ENCODE assay signal across 8 mouse cellular contexts in the genomic region with DNA sequence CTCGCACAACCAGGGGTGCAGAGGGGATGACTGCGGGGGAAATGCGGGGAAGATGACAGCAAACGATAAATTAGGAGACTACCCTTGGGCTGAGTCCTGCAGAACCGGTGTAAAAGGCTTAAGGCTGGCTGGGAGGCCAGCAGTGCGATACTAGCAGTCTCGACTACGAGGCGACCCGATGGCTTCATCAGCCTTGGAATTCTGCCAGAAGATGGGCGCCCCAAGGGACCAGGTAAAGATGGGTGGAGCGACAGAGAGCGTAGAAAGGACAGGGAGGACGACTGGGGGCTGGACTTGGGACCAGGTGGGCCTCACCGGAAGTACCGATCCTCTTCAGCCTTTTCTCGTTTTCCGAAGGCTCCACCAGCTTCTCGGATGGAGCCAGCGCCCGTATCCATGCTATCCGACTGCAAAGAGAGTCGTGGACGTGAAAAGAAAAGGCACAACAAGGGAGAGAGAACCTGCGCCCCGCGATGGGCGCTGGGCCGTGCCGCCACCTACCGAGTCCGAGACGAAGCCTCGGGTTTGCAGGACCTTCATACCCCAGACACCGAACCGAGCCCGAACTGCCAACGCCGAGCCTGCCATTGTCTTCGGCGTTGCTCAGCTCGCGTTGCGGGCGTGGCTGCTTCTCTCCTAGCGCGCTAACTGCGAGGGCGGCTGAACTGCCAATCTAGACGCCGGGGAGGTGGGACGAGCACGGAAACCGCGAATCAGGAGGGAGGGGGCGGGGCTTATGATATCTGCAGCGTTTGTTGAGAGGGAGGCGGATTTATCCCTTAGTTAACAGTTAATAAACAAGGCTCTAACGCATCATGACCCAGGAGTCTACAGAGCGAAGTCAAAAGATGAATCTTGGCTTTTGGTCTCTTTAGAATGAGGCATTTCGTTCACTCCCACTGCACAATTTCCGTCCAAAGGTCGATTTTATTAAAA. TPM values are rescaled to one million over a fixed set of nuclear protein-coding genes. Genes with fewer than 3 reads are reported as not detected.
DNase-seq lines count a peak whose midpoint lies in the region; ATAC-seq and TF ChIP-seq lines count a peak whose summit lies in the region.

A gene (minus strand): TSS at position 679 of the 936 bp plus-strand sequence.

- peak within 1 kb of the TSS; percentile 97 for H3K9ac ChIP-seq in forebrain, embryonic 14.5 days (ENCODE audit: low read length)
- H3K9ac ChIP-seq in lung, embryonic 14.5 days, result peak within 1 kb of the TSS; percentile 94

- peak; percentile 88 for ATAC-seq in cerebellum, adult (ENCODE audit: insufficient number of reproducible peaks, low FRiP score, low TSS enrichment)
- ATAC-seq in forebrain, embryonic 14.5 days, result peak; percentile 93
- ATAC-seq in lung, embryonic 14.5 days (ENCODE audit: insufficient read depth), result peak; percentile 91

- peaks cover 22% of the 10 kb centered on the region for H3K36me3 ChIP-seq in forebrain, embryonic 14.5 days (ENCODE audit: control insufficient read depth, insufficient read depth, low read length)
- H3K36me3 ChIP-seq in lung, embryonic 14.5 days (ENCODE audit: insufficient read depth), result peaks cover 27% of the 10 kb centered on the region

- under 1% methylated on average over 63 of the region's 63 CpGs for WGBS in forebrain, embryonic 14.5 days
- WGBS in lung, embryonic 14.5 days, result under 1% methylated on average over 63 of the region's 63 CpGs

- H3K9me3 ChIP-seq in forebrain, embryonic 14.5 days (replicated peaks; ENCODE audit: control insufficient read depth, low read length), result no peaks in the 10 kb centered on the region
- H3K9me3 ChIP-seq in lung, embryonic 14.5 days (ENCODE audit: low read depth, low read length), result no peaks in the 10 kb centered on the region

- 0 out of 2 replicates have a peak, but pooled peaks have one; percentile 12 for TF ChIP-seq CTCF in lung, embryonic 14.5 days (IDR thresholded peaks at IDR 0.05; ENCODE audit: low read depth)

- DNase-seq in ES-CJ7 (ENCODE audit: low read depth, low spot score), result peak; percentile 96
- peak; percentile 98 for DNase-seq in forebrain, embryonic 14.5 days (ENCODE audit: low spot score)
- peak; percentile 90 to 91 for DNase-seq in heart, postnatal 14 days
- peak; percentile 84 to 94 for DNase-seq in layer of hippocampus, adult 18-20 months (ENCODE audit: low spot score in 2 of 2)
- peak; percentile 97 for DNase-seq in lung, embryonic 14.5 days
- peak; percentile 87 for DNase-seq in ovary, adult 18-20 months (ENCODE audit: low spot score)
- peak; percentile 92 for DNase-seq in thymus, postnatal 0 days (ENCODE audit: low spot score)

- intact Hi-C loops in heart, postnatal 14 days (cut with DNase I), result no loop called here

- peak within 1 kb of the TSS; percentile 94 for H3K27ac ChIP-seq in forebrain, embryonic 14.5 days (ENCODE audit: low read depth, low read length)
- H3K27ac ChIP-seq in lung, embryonic 14.5 days (ENCODE audit: low read depth), result peak within 1 kb of the TSS; percentile 96

- H3K4me3 ChIP-seq in forebrain, embryonic 14.5 days (ENCODE audit: low read depth, low read length), result peak within 1 kb of the TSS; percentile 73
- peak within 1 kb of the TSS; percentile 81 for H3K4me3 ChIP-seq in lung, embryonic 14.5 days (ENCODE audit: low read depth, low read length)

- H3K27me3 ChIP-seq in forebrain, embryonic 14.5 days (replicated peaks; ENCODE audit: control insufficient read depth, insufficient read depth, low read length), result no peaks in the 10 kb centered on the region
- H3K27me3 ChIP-seq in lung, embryonic 14.5 days (ENCODE audit: insufficient read depth, low read length), result no peaks in the 10 kb centered on the region

- peaks cover 26% of the 10 kb centered on the region for H3K4me1 ChIP-seq in forebrain, embryonic 14.5 days (ENCODE audit: control insufficient read depth, insufficient read depth, low read length)
- peaks cover 20% of the 10 kb centered on the region for H3K4me1 ChIP-seq in lung, embryonic 14.5 days (ENCODE audit: insufficient read depth)

- peak within 1 kb of the TSS; percentile 85 for H3K4me2 ChIP-seq in forebrain, embryonic 14.5 days (ENCODE audit: low read length)
- peak within 1 kb of the TSS; percentile 86 for H3K4me2 ChIP-seq in lung, embryonic 14.5 days

RNA-seq across cellular contexts. Expression of the gene that starts here (rescaled TPM):
- 1,314 and 1,514 TPM in 2 replicates for polyA plus RNA-seq in forebrain, embryonic 14.5 days (2014; fragmentation: Nextera tagmentation; extraction: Ambion mirVana)
- 100 to 1,000 TPM; 399 to 455 TPM for total RNA-seq in heart, postnatal 14 days (2021)
- 100 to 1,000 TPM; 426 to 434 TPM for total RNA-seq in layer of hippocampus, adult 18-20 months (2021)
- polyA plus RNA-seq in lung, embryonic 14.5 days (2014; fragmentation: Nextera tagmentation; extraction: Ambion mirVana), result 1,179 and 1,189 TPM in 2 replicates
- 874 and 945 TPM in 2 replicates for polyA plus RNA-seq in thymus, postnatal 0 days (2015; fragmentation: Nextera tagmentation; extraction: Ambion mirVana)

Comparison
In these comparisons a context has a peak if more than half of its experiments do, and no peak if none do; other contexts are left out.
1. Peak in every context shown above with its lines: DNase-seq, ATAC-seq, H3K4me3 ChIP-seq and H3K27ac ChIP-seq.